Mouse (Mus musculus) bone marrow, adult 2 months (tissue): ENCODE results near the gene Glyctk.
A peak's percentile ranks its signal among the peaks of the same experiment; 100 is the strongest.

ENCODE experiments used
- CTCF ChIP-seq: fragments of 200-500 bp; IDR thresholded peaks from 2 replicates; pipeline ENCODE4 v1.5.1; 2011; ENCODE audit warnings: low read length, control low read depth; ENCODE audit not compliant: control insufficient read depth, insufficient read depth
- POLR2A ChIP-seq: fragments of 200-500 bp; IDR thresholded peaks from 2 replicates; pipeline ENCODE4 v1.6.1; 2011; ENCODE audit warnings: low read depth, mild to moderate bottlenecking, control low read depth, low read length, borderline replicate concordance; ENCODE audit not compliant: control insufficient read depth

- no peak for TF ChIP-seq CTCF
- peak; percentile 93 for TF ChIP-seq POLR2A
Measured at GRCm38 (mm10) chr9:106170556-106171345, 12.8 kb upstream of the Glyctk start, which contains the start of gene Wdr82.
